Mouse (Mus musculus) liver, adult 2 months (tissue): Measurements from ENCODE around the gene Rnaseh2b.

ENCODE experiments used
- CTCF ChIP-seq: fragments of 200-500 bp; IDR thresholded peaks from 2 replicates; pipeline ENCODE4 v1.5.1; 2011; ENCODE audit warnings: low read depth, low read length, control low read depth
- POLR2A ChIP-seq: fragments of 200-500 bp; IDR thresholded peaks from 2 replicates; pipeline ENCODE4 v1.6.1; 2011; ENCODE audit warnings: low read length, control low read depth; ENCODE audit not compliant: insufficient read depth; ENCODE audit errors: extremely low read depth

DNA sequence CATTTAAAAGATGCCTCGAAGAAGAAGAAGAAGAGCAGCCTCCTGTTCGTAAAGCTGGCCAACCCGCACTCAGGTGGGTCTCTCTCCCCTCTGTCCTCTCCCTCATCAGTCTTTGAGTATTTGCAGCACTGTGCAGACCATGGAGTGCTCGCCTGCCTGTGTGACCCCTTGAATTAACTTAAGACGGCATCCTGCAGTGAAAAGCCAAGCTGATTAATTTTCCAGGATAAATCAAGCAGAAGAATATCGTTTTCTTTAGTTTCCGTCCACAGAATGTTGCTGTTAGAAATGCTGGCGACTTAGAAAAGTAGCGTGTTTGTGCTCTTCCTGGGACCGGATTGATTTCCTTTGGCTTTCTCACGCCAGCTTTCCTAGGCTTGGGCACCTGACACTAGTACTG is 54.2 kb downstream of the Rnaseh2b start:
- TF ChIP-seq POLR2A, result no peak
- no peak for TF ChIP-seq CTCF
